Mouse (Mus musculus) testis, adult 2 months (tissue): ENCODE data around the gene Methig1. TPM values are rescaled to one million over a fixed set of nuclear protein-coding genes. Genes with fewer than 3 reads are reported as not detected.
A peak's percentile ranks its signal among the peaks of the same experiment; 100 is the strongest.
"Not testable (repeated sequence)": the region's sequence is repeated elsewhere in the genome, so short reads cannot be mapped to it uniquely, and the experiment has no call there.

Experiments
- H3K27ac ChIP-seq: fragments of 200-500 bp; 2 replicates; pipeline ENCODE4 v1.5.1; 2012; ENCODE audit warnings: low read depth, low read length; ENCODE audit not compliant: control insufficient read depth, insufficient read depth
- H3K27me3 ChIP-seq: fragments of 200-500 bp; 2 replicates; pipeline ENCODE4 v1.6.1; 2012; ENCODE audit warnings: mild to moderate bottlenecking, low read length, moderate library complexity; ENCODE audit not compliant: control insufficient read depth, insufficient read depth
- H3K36me3 ChIP-seq: fragments of 200-500 bp; 2 replicates; pipeline ENCODE4 v1.6.1; 2012; ENCODE audit warnings: mild to moderate bottlenecking, low read length; ENCODE audit not compliant: control insufficient read depth, insufficient read depth
- H3K4me1 ChIP-seq: fragments of 200-500 bp; 2 replicates; pipeline ENCODE4 v1.6.1; 2012; ENCODE audit warnings: low read length; ENCODE audit not compliant: control insufficient read depth, insufficient read depth
- H3K4me3 ChIP-seq: fragments of 200-500 bp; 2 replicates; pipeline ENCODE4 v1.5.1; 2012; ENCODE audit warnings: low read depth, mild to moderate bottlenecking, low read length, moderate library complexity, mixed read lengths; ENCODE audit not compliant: control insufficient read depth
- CTCF ChIP-seq: fragments of 200-500 bp; IDR thresholded peaks from 2 replicates; pipeline ENCODE4 v1.5.1; 2012; ENCODE audit warnings: low read depth, mild to moderate bottlenecking, inconsistent platforms, low read length, moderate library complexity; ENCODE audit not compliant: control insufficient read depth, insufficient read depth, insufficient replicate concordance
- POLR2A ChIP-seq: fragments of 200-500 bp; IDR thresholded peaks from 2 replicates; pipeline ENCODE4 v1.6.1; 2012; ENCODE audit warnings: low read depth, mild to moderate bottlenecking, inconsistent platforms, low read length, moderate library complexity; ENCODE audit not compliant: control insufficient read depth
- polyA plus RNA-seq: library from polyadenylated mRNA; depleted of rRNA; stranded (reverse); fragments of >200 nt; gene quantifications from 2 replicates; pipeline ENCODE4 v1.2.3, GENCODE M21; 2012; rRNA removed

Methig1 gene
- not detected in 2 replicates for polyA plus RNA-seq

GRCm38 (mm10) chr15:100352711-100353250 is at the start of gene Methig1, which contains the start of gene Mettl7a2:
Gene Methig1 (plus strand): TSS chr15:100353149.
Gene Mettl7a2 (plus strand): TSS chr15:100353200.
- Histone ChIP-seq H3K4me3 (no peak within 1 kb of the TSS), H3K36me3 (no peaks in the 10 kb centered on the region), H3K27ac (no peak within 1 kb of the TSS), H3K27me3 (no peaks in the 10 kb centered on the region), H3K4me1 (no peaks in the 10 kb centered on the region)
- TF ChIP-seq CTCF (no peak), POLR2A (no peak)

GRCm38 (mm10) chr15:100303428-100304018 is 49.4 kb upstream of the Methig1 start:
- H3K4me1 ChIP-seq, result peaks cover 15% of the 10 kb centered on the region

GRCm38 (mm10) chr15:100304019-100304991 is 48.6 kb upstream of the Methig1 start, which contains the start of gene Mettl7a1:
Gene Mettl7a1 (plus strand): TSS chr15:100304140.
- Histone ChIP-seq H3K27ac (peak within 1 kb of the TSS; percentile 87), H3K36me3 (no peaks in the 10 kb centered on the region), H3K4me3 (peak within 1 kb of the TSS; percentile 84), H3K27me3 (no peaks in the 10 kb centered on the region), H3K4me1 (peaks cover 15% of the 10 kb centered on the region)
- TF ChIP-seq CTCF (no peak), POLR2A (peak; percentile 25)

More at GRCm38 (mm10) chr15:100303428-100304018, 49.4 kb upstream of the Methig1 start:
- peak overlapping the region; percentile 87; the same call in 1 of the 2 replicates for H3K27ac ChIP-seq
- TF ChIP-seq CTCF, result no peak
- no peak for TF ChIP-seq POLR2A
- H3K4me3 ChIP-seq, result no peak overlapping the region; the same call in 1 of the 2 replicates
- H3K27me3 ChIP-seq, result no peaks in the 10 kb centered on the region
- no peaks in the 10 kb centered on the region for H3K36me3 ChIP-seq

DNA sequence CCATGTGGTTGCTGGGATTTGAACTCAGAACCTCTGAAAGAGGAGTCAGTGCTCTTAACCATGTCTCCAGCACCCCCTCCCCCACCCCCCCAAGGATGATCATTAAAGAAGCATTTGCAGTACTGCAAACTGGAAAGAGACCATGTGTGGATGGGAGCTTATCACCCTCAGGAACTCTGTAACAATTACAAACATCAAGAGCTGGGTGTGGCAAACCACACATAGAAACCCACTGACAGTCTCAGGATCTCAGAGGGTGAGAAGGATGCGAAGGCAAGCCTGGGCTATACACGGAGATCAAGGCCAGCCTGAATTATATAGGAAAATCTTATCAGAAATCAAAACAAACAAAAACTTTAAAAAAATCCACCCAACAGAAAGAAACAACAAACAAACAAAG is 46.7 kb upstream of the Methig1 start:
- TF ChIP-seq CTCF (no peak), POLR2A (no peak)
- H3K27ac ChIP-seq, result no peak overlapping the region
- no peaks in the 10 kb centered on the region for H3K36me3 ChIP-seq
- H3K4me3 ChIP-seq, result no peak overlapping the region
- H3K4me1 ChIP-seq, result peaks cover 15% of the 10 kb centered on the region
- no peaks in the 10 kb centered on the region for H3K27me3 ChIP-seq

DNA sequence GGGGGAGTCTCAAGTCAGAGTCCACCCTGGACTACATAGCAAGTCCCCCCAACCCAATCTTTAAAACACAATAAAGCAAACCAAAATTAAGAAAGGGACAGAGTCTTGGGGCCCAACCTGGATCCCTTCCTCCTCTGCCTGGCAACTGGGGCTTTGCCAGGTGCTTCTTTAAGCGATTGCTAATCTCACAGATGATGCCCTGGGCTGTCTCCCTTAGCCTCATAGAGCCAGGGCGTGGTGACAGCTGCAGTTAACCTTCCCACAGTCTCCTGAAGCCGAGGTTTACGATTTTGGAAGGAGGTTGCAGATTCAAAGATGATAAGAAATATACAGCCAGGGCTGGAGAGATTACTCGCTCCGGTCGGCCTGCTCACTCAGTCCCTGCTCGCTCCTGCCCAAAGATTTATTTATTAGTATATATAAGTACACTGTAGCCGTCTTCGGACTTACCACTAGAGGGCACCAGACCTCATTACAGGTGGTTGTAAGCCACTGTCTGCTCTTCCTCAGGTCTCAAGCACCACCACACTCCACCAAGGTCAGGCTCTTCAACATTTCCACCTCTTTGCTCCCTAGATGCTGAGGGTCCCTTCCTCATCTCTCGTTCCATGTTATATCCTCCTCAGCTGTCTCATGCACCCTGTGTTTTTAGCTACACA is 45.4 kb upstream of the Methig1 start:
- not testable (repeated sequence) for H3K27me3 ChIP-seq, H3K27ac ChIP-seq, H3K4me1 ChIP-seq, H3K36me3 ChIP-seq, H3K4me3 ChIP-seq
- peak; percentile 17; the same call in 1 of the 2 replicates for TF ChIP-seq CTCF

DNA sequence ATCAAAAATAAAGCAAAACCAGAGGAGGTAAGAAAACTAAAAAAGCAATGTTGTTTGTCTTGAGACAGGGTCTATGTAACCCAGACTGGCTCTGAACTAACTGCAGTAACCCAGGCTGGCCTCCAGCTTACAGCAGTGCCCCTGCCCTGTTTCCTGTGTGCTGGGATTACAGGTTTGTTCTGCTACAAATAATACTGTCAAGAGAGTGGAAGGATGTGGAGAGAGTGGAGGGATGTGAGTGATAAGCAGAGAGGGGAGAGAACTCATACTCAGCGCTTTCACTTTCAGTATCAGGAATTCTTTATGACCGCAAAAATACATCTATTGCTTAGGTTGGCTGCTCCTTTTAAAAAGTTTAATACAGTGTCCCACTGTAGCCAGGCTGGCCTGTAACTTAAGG is 40.6 kb upstream of the Methig1 start:
- H3K4me3 ChIP-seq, result no peak overlapping the region
- no peaks in the 10 kb centered on the region for H3K27me3 ChIP-seq
- H3K36me3 ChIP-seq, result no peaks in the 10 kb centered on the region
- TF ChIP-seq POLR2A (no peak), CTCF (no peak)
- H3K4me1 ChIP-seq, result no peaks in the 10 kb centered on the region
- H3K27ac ChIP-seq, result no peak overlapping the region
